Mouse (Mus musculus) C2C12 (cell line): ENCODE data around the gene Gfra1.

ENCODE experiments used
- CEBPB ChIP-seq: IDR thresholded peaks from one replicate; pipeline ENCODE4 v1.6.1; 2011; ENCODE audit warnings: low read depth, mild to moderate bottlenecking, control low read depth, moderate library complexity
- CTCF ChIP-seq: IDR thresholded peaks from one replicate; pipeline ENCODE4 v1.5.1; 2011; ENCODE audit not compliant: control insufficient read depth, insufficient read depth, insufficient read length
- FOSL1 ChIP-seq: IDR thresholded peaks from one replicate; pipeline ENCODE4 v1.8.0; 2011; ENCODE audit warnings: mild to moderate bottlenecking, low read length; ENCODE audit not compliant: poor library complexity, insufficient read depth, severe bottlenecking
- MAX ChIP-seq: IDR thresholded peaks from one replicate; pipeline ENCODE4 v1.6.1; 2011; ENCODE audit warnings: mild to moderate bottlenecking, control low read depth
- MYOD1 ChIP-seq: IDR thresholded peaks from one replicate; pipeline ENCODE4 v1.6.1; 2011; ENCODE audit warnings: low read depth; ENCODE audit not compliant: control insufficient read depth, insufficient read length
- MYOG ChIP-seq: IDR thresholded peaks from one replicate; pipeline ENCODE4 v1.6.1; 2011; ENCODE audit not compliant: control insufficient read depth, insufficient read length; ENCODE audit errors: extremely low read depth
- USF1 ChIP-seq: IDR thresholded peaks from one replicate; pipeline ENCODE4 v1.6.1; 2011; ENCODE audit warnings: low read depth, mild to moderate bottlenecking, control low read depth, moderate library complexity

GRCm38 (mm10) chr19:58268476-58268875 is 187.2 kb downstream of the Gfra1 start:
- TF ChIP-seq CTCF, result no peak
- TF ChIP-seq USF1, result no peak
- no peak for TF ChIP-seq MYOG
- TF ChIP-seq MAX, result no peak
- TF ChIP-seq CEBPB, result no peak
- no peak for TF ChIP-seq FOSL1
- no peak for TF ChIP-seq MYOD1
